Mouse (Mus musculus): ENCODE data around the gene Rbm48.

The Rbm48 gene

DNA sequence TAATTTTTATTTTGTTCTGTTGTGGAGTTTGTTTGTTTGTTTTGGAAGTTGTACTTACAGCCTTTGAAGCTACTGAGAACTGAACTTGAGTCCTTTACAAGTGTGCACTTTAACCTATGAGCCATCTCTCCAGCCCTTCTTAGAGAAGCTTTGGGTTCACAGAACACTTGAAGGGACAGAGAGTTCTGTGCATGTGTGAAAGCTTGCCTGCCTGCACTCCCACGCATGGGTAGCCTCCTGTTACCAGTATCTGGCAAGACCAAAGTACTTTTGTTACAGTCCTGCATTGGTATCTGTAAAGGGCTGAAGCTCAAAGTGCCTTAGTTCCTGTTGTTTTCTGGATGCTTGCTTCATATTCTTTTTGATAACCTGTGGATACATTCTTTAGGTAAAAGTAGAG is 50.2 kb downstream of the Rbm48 start:
- no peak for DNase-seq

DNA sequence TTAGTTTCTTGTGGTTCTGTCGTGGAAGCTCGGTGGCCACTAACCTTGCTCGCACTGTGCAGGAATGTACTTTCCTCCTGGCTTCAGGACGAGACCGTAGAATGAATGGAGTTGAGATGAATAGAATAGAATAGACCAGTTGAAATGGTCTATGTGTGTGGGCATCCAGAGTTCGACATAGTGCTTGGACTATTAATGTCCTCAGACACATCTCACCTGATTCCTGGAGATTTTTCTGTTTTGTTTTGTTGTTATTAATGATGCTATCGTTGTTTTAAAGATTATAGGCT is 52.0 kb downstream of the Rbm48 start:
- no peak for DNase-seq

DNA sequence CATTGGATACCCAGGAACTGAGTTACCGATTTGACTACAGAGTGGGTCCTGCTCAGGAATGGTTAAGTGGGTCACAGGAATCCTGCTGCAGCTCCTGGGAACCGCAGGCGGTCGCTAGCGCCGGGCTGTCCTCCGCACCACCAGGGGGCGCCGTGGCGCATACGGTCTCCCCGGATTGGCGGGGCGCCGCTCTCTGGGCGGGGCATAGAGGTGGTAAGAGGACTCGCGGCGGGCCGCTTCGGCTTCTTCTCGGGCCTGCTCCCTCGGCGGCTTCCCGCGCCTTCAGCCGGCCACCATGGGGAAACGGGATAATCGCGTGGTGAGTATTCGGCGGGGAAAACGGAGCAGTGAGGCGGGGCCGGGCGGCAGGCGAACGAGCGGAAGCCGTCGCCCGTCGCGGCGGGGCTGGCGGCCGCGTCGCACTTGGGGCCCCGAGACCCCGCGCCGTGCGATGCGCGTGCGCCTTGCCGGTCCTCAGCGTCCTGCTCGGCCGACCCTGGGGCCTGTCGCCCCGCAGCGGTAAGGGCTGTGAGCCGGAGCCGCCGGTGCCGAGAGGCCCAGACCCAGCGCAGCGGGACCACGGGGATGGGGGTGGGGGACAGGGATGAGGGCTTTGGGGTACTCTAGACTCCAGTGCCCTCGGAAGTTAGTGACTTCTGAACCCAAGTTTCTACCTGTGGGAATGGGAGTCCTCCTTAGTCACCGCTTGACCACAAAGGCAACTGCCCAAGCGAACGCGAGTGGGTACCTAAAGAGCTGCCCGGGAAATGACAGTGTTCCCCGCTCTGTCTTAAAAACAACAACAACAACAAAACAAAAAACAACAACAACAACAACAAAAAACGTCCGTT is 52.5 kb downstream of the Rbm48 start, which contains the start of gene Fam133b:
TSS of gene Fam133b (plus strand) at position 205 of the 851 bp plus-strand sequence.
- peak; percentile 96 for DNase-seq

DNA sequence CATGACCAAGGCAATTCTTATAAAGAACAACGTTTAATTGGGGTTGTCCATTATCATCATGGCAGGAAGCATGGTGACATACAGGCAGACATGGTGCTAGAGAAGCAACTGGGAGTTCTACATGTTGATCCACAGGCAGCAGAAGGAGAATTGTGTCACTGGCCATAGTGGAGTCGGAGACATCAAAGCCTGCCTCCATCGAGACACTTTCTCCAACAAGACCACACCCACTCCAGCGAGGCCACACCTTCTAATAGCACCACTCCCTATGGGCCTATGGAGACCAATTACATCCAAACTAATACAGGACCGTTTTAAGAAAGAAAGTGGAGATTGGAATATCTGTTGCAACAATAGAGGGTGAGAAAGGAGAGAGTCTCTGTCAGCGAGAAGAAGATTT is 54.5 kb downstream of the Rbm48 start:
- DNase-seq: no peak

DNA sequence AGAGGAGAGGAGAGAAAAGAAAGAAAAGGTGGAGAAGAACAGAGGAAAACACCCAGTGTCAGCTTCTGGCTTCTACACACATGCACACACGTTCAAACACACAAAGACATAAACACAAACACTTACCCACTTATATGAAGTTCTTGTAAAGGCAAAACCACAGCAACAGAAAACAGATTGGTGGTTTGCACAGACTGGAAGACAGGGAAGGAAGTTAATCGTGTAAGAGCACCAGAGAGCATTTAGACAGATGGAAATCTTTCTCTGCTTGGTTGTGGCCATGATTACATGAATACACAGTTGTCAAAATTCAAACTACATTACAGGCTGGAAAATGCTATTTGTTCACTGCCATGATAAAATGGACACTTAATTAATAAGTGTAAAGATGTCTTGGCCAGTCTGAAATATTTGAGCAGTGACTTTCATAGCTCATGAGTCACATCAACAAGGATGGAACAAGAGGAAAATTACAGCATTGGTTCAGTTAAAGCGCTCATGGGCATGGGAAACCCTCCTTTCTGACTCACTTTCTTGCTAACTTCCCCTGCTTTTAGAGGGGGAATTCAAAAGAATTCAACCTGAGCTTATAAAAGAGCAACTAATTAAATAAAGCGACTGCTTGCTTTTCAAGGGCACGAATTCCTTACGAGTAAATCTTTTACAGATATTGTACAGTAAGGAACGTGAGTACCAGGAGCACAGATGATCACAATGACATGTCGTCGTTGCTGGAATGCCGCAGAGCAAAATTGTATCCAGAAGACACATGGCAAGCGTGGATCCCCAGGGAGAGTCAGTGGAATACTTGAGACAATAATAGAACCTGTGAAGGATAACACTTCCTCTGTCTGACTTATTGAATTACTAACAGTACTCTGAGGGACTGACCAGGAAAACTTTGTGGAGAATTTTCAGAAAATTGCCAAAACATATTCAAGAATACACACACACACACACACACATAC is 57.6 kb downstream of the Rbm48 start:
- DNase-seq: no peak

DNA sequence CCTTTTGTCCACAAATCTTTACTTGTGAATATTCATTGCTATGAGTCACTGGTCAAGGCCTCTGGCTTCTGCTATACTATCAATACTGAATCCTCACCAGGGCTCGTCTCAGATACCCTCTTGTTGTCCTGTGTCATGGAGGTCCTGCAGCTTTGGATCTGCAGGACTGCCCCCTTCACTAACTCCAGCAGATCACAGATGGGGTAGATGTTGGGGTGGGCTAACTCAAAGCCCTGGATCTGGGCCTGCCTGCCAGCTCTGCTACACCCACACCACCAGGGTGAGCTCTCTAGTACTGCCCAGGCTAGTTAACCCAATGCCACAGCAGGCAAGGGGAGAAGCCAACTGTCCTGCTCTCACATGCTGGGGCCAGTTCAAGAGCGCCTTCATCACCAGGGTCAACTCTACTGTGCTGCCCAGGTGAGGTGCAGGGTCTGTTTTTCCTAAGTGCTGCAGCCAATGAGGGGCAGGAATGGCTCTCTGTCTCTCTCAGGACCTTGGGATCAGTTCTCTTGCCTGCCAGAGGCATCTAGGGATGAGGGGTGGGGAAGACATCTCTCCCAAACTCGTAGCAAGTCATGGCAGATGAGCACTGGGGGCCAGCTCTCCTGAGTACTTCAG is 59.7 kb downstream of the Rbm48 start:
- DNase-seq: no peak
